Mouse (Mus musculus) testis, adult 2 months (tissue): ENCODE measurements around the gene Olfr885.

Source experiments
- CTCF ChIP-seq: fragments of 200-500 bp; IDR thresholded peaks from 2 replicates; pipeline ENCODE4 v1.5.1; 2012; ENCODE audit warnings: low read depth, mild to moderate bottlenecking, inconsistent platforms, low read length, moderate library complexity; ENCODE audit not compliant: control insufficient read depth, insufficient read depth, insufficient replicate concordance
- POLR2A ChIP-seq: fragments of 200-500 bp; IDR thresholded peaks from 2 replicates; pipeline ENCODE4 v1.6.1; 2012; ENCODE audit warnings: low read depth, mild to moderate bottlenecking, inconsistent platforms, low read length, moderate library complexity; ENCODE audit not compliant: control insufficient read depth

GRCm38 (mm10) chr9:38025508-38025907, 35.6 kb upstream of the Olfr885 start, which contains the start of gene Olfr883:
- TF ChIP-seq POLR2A (no peak), CTCF (no peak)
